Mouse (Mus musculus) bone marrow macrophage, adult 2 months (primary cell): ENCODE results near the gene Ptprm. TPM values are rescaled to one million over a fixed set of nuclear protein-coding genes. Genes with fewer than 3 reads are reported as not detected.

Experiments used
- H3K27ac ChIP-seq: 2 replicates; pipeline ENCODE4 v1.5.1; 2012; ENCODE audit warnings: low read depth, low read length; ENCODE audit not compliant: insufficient read depth
- H3K4me1 ChIP-seq: 2 replicates; pipeline ENCODE4 v1.6.1; 2012; ENCODE audit warnings: low read length; ENCODE audit not compliant: control insufficient read depth, insufficient read depth
- H3K4me3 ChIP-seq: 2 replicates; pipeline ENCODE4 v1.5.1; 2012; ENCODE audit warnings: mild to moderate bottlenecking, low read length, moderate library complexity; ENCODE audit not compliant: insufficient read depth
- CTCF ChIP-seq: IDR thresholded peaks from 2 replicates; pipeline ENCODE4 v1.5.1; 2012; ENCODE audit warnings: low read depth, mild to moderate bottlenecking, low read length, moderate library complexity
- POLR2A ChIP-seq: IDR thresholded peaks from 2 replicates; pipeline ENCODE4 v1.6.1; 2012; ENCODE audit warnings: mild to moderate bottlenecking, low read depth, low read length, borderline replicate concordance
- polyA plus RNA-seq: library from polyadenylated mRNA; stranded (reverse); fragments of >200 nt; gene quantifications from 2 replicates; pipeline ENCODE4 v1.2.4, GENCODE M21; 2012; ENCODE audit not compliant: missing spikeins, insufficient read depth, insufficient read length

The Ptprm gene
- polyA plus RNA-seq, 1 experiment, result 0.34 TPM

DNA sequence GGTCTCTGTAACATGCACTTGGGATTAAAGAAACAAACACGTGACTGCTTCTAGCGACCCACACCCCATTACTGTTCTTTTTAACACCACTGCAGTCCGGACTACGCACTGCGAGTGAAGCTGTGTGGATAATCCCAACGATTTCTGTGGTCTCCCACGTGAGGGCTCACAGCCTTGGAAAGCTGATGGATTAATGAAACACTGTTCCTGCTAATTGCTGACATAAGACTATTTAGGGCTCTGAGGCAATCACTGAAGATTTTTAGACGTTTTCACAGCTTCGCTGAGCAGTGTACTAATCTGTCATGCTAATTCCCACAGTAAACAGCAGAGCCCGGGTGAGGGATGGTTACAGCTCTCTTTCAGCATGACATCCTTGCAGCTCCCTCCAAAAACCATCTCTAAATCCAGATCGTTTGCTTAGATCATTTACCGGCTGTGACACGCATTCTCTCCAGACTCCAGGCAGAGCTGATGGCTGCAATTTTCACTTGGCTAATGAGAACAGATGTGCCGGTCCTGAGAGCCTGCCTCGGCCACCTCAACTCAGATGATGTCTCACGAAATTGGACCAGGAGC lies 63.5 kb downstream of the Ptprm start:
- H3K4me3 ChIP-seq, result no peak overlapping the region
- no peaks in the 10 kb centered on the region for H3K4me1 ChIP-seq
- H3K27ac ChIP-seq, result no peak overlapping the region
- no peak for TF ChIP-seq CTCF
- no peak for TF ChIP-seq POLR2A

DNA sequence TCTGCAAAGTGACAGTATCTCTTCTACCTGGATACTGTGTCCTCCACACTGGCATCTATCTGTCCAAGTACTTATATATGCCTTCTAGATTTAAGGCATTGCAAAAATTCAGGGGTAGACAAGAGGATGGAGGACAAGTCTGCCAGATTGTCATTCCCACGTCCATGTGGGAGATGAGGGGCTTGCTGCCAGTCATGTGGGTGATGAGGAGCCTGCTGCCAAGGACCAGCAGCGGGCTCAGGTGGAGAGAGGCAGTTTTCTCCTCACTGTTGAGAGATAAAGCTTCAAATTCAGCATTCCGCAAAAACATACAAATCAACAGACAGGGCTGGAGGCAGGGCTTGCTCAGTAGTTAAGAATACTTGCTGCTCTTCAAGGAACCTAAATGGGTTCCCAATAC lies 66.8 kb downstream of the Ptprm start:
- Histone ChIP-seq H3K4me1 (no peaks in the 10 kb centered on the region), H3K27ac (no peak overlapping the region), H3K4me3 (no peak overlapping the region)
- no peak for TF ChIP-seq CTCF
- no peak for TF ChIP-seq POLR2A

GRCm38 (mm10) chr17:67281640-67282170 lies 72.6 kb downstream of the Ptprm start:
- H3K27ac ChIP-seq, result no peak overlapping the region

GRCm38 (mm10) chr17:67277124-67277910 lies 76.9 kb downstream of the Ptprm start:
- no peaks in the 10 kb centered on the region for H3K4me1 ChIP-seq
- H3K4me3 ChIP-seq, result no peak overlapping the region
- TF ChIP-seq POLR2A (no peak), CTCF (no peak)
- H3K27ac ChIP-seq, result no peak overlapping the region

More at GRCm38 (mm10) chr17:67281640-67282170, 72.6 kb downstream of the Ptprm start:
- TF ChIP-seq CTCF, result no peak
- TF ChIP-seq POLR2A, result no peak
- H3K4me1 ChIP-seq, result no peaks in the 10 kb centered on the region
- H3K4me3 ChIP-seq, result no peak overlapping the region

- Histone ChIP-seq H3K4me3 (no peak overlapping the region), H3K27ac (no peak overlapping the region), H3K4me1 (no peaks in the 10 kb centered on the region)
- TF ChIP-seq CTCF, result no peak
- TF ChIP-seq POLR2A, result no peak
Observed at GRCm38 (mm10) chr17:67274531-67275094, 79.6 kb downstream of the Ptprm start.

DNA sequence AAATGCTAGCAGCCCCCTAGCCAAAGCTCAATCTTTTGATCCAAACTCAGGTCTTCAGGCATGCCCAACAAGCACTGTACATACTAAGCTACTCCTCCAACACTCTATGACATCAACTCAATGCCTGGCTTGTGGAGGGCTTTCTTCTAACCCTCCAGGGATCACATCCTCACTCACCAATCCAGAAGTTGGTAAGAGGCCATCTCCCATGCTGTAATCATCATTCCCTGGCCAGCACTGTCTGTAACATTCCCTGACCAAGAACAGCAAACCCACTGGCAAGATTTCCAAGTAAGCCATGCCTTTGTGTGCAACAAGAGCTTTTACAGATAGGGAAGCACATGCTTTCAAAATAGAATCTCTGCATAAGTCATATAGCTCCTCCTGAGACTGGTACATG lies 81.3 kb downstream of the Ptprm start:
- no peak for TF ChIP-seq CTCF
- TF ChIP-seq POLR2A, result no peak
- Histone ChIP-seq H3K4me1 (no peaks in the 10 kb centered on the region), H3K4me3 (no peak overlapping the region), H3K27ac (no peak overlapping the region)

- no peak for TF ChIP-seq POLR2A
- TF ChIP-seq CTCF, result no peak
- Histone ChIP-seq H3K27ac (no peak overlapping the region), H3K4me3 (no peak overlapping the region), H3K4me1 (no peaks in the 10 kb centered on the region)
Observed at GRCm38 (mm10) chr17:67268475-67269080, 85.7 kb downstream of the Ptprm start.

DNA sequence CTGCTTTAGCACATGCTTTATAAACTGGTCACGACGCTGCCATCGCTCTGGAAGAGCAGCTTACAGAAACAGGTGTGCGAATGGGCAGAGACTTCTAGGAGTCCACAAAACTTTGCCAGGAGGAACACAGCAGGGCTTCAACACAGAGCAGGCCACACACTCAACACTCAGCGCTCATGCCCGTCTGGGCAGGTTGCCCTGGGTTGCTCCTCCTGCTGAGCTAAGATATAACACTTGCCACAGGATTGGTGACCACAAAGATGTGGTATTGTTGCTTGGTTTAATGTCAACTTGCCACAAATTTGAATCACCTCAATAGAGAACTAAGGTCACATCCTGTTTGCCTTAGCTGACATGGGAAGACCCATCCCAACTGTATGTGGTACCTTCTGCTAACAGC lies 88.0 kb downstream of the Ptprm start:
- no peak overlapping the region for H3K27ac ChIP-seq
- no peak overlapping the region for H3K4me3 ChIP-seq
- H3K4me1 ChIP-seq, result no peaks in the 10 kb centered on the region
- TF ChIP-seq CTCF (no peak), POLR2A (no peak)

- Histone ChIP-seq H3K4me3 (no peak overlapping the region), H3K27ac (no peak overlapping the region), H3K4me1 (no peaks in the 10 kb centered on the region)
- no peak for TF ChIP-seq POLR2A
- TF ChIP-seq CTCF, result no peak
Observed at GRCm38 (mm10) chr17:67265520-67265919, 88.7 kb downstream of the Ptprm start.
